Mouse (Mus musculus) cerebellum, adult 8-10 months (tissue): ENCODE measurements around the gene Yjefn3.

Source experiments
- DNase-seq: peaks from one replicate; pipeline ENCODE4 v3.0.0; 2022

Yjefn3 gene

GRCm38 (mm10) chr8:69906260-69906659, 3.7 kb upstream of the Yjefn3 start:
- no peak for DNase-seq

DNA sequence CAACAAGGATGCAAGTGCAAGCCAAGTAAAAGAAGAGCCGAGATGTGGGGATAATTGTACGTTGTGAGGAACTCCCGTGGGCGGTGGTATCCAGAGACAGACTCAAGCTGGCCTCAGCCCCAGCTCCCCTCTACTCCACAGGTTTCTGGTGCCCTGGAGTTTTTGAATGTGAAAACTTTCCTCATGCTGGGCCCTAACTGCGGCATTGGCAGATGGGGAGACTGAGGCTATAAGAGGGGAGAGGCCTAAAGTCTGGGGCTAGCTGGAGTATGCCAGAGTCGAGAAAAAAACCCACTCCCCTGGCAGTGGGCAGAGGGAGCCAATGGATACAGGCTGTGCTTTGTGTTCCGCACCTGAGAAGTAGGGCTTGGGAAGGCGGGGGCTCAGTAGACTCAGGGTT, 1.6 kb upstream of the Yjefn3 start:
- no peak for DNase-seq

- DNase-seq: peak; percentile 99
Observed at GRCm38 (mm10) chr8:69903063-69903542, 591 bp upstream of the Yjefn3 start.

DNA sequence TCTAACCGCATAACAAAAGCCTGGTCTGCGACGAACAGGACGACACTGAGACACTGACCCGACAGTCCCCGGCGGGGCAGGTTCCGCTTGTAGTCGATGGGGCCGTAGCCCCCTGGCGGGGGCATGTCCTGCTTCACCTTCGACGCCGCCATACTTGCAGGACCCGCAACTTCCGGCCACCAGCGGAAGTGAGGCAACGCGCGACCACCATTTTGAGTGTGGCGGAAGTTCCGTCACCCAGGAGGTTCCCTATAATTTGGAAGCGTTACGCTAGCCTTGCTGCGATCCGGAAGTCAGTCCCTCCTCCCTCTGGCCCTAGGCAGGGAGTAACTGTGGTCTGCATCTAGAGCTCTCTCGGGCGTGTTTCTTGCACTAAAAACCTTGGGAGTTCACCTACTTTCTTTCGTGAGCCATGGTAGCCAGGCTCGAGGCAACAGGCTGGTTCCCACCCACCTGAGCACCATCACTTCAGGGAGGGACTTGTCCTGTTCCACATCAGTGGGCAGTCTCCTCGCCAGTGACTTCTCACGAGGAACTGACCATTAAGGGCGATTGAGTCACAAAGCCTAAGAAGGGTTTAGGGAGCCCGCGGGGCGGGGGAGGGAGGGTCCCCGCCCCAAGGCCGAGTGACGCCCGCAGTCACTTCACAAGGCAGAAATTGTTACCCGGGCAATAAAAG, 889 bp downstream of the Yjefn3 start:
- DNase-seq: peak; percentile 97

GRCm38 (mm10) chr8:69900895-69901451, 1.5 kb downstream of the Yjefn3 start:
- no peak for DNase-seq

- DNase-seq: no peak
Observed at GRCm38 (mm10) chr8:69899876-69900275, 2.6 kb downstream of the Yjefn3 start.

DNA sequence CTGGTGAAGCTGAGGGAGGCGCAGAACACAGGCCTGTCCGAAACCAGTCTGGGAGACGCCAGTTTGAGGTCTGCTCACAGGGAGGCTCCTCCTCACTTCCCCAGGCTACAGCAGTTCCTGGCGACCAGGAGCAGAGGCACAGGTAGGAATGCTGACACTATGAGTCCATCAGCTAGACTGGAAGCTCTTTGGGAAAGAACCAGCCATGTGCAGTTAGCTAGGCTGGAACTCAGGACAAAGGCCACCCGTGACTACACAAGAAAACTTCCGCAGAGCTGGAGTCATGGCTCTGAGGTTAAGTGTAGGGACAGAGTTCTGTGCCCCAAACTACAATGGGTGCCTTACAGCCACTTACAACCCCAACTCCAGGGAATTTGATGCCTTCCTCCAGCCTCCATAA, 4.7 kb downstream of the Yjefn3 start:
- no peak for DNase-seq

GRCm38 (mm10) chr8:69895772-69896451, 6.6 kb downstream of the Yjefn3 start:
- DNase-seq: no peak

GRCm38 (mm10) chr8:69894836-69895332, 7.6 kb downstream of the Yjefn3 start:
- no peak for DNase-seq

DNA sequence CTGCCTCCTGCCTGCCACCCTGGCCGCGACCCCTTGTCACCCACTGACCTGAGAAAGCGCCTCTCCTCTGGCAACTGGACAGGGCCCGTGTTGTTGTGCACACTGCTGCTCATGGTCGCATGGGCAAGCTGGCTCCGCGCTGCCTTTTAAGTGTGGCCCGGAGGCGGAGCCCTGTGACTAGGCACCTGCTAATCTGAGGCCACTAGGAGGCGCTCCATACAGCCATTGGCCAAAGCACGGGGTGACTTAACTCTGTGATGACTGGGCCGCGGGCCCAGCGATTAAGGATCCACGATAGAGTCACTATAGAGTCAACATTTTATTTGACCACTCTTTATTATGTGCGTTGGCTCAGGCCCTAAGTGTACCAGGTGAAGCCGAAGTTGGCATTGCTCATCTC, 8.6 kb downstream of the Yjefn3 start:
- DNase-seq: peak; percentile 42

DNA sequence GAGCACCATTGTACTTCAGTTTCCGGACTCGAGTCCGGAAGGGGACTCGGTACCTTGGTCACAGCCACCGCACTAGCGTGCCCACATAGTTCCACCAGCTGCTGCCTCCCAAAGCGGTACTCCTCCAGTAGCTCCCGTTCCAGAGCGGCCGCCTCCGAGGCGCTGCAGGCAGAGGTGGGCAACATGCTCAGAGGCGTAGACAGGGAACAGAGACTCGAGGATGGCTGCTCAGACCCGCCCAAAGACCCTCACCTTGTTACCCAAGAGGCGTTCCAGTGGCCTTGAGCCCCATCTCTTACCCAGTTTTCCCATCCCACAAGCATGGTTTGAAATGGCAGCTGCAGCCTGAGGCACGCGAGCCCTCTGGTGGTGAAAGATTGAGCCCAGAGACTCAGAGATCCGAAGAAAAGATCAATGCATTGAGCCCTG, 11.7 kb downstream of the Yjefn3 start:
- DNase-seq: peak; percentile 48

- no peak for DNase-seq
Observed at GRCm38 (mm10) chr8:69888902-69889301, 13.6 kb downstream of the Yjefn3 start.

- DNase-seq: no peak
Observed at GRCm38 (mm10) chr8:69888244-69888866, 14.2 kb downstream of the Yjefn3 start.

GRCm38 (mm10) chr8:69887289-69888243, 14.9 kb downstream of the Yjefn3 start, which contains the start of gene Cilp2:
TSS of gene Cilp2 (minus strand) at chr8:69887687.
- DNase-seq: no peak

- no peak for DNase-seq
Observed at GRCm38 (mm10) chr8:69884141-69884540, 18.4 kb downstream of the Yjefn3 start.

DNA sequence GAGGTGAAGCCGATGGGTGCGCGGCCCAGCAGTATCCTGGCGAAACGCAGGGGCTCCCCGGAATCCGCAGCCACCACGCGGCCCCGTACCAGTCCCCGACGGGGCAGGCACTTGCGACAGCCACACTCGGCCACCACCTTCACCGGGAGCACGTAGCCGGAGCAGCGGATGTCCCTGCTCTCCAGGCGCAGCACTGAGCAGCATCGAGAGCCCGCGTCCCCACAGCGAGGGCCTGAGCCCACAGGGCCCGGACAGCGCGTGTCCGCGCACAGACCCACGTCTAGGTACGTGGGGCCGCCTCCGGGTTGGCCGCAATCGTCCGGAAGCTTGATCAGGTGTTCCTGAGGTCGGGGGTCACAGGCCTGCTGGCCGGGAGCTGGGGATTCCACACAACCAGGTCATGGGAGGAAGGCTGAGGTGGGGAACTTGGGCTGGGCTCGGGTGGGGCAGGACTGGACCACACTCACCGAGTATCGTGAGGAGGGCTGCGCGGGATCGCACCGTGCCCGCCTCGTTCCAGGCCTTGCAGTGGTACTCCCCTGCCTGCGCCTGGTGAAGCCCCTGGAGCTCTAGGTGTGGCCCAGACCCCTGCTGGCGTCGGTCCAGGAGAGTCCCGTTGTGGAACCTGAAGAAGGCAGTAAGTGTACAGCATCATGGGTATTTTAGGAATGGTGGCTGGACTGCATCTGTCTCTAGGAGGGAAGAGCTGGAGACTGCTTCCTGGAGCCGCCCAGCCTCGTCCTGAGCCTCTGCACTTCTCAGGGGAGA, 19.5 kb downstream of the Yjefn3 start:
- no peak for DNase-seq

- no peak for DNase-seq
Observed at GRCm38 (mm10) chr8:69882021-69882756, 20.3 kb downstream of the Yjefn3 start.

DNA sequence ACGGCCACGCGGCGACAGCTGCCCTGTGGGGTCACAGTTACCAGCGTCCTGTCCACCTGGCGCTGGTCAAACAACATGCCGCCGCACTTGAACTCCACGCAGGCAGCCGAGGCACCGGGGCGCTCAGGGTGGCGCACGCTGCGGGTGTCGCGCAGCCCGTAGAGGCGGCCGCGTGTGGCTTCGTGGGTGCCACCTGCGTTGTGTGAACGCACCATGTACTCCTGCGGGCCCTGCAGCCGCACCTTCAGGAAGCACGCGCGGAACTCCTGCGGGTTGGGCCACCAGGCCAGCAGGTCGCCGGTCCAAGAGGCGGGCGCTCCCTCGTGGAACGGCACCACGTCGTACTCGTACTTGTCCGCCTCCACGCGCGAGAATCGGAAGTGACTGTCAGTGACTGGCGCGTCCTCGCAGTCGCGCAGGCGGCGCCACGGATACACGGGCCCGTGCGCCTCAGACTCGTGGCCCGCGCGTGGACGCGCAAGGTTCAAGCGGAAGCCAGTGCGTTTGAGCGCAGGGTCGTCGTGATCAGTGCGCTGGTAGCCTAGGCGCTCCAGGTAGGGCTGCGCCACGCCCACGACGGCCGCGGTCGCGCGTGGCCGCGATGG, 21.1 kb downstream of the Yjefn3 start:
- DNase-seq: no peak

DNA sequence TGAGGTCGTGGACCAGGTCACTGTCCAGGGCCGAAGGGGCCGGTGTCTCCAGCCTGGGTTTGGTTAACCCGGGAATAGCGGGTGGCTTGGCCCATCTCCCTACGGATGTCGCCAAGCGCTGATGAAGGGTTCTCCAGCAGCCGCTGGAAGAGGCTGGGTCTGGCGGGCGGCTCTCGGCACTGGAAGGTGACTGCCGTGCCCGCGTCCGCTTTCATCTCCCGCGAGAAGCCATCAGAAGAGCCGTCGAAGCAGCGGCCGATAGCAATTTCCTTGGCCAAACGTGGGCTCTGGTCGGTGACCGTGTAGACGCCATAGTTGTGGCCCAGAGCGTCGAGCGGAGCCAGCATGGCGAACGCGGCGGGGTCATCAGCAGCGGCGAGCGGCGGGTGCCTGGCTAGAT, 21.7 kb downstream of the Yjefn3 start:
- no peak for DNase-seq

GRCm38 (mm10) chr8:69879678-69880077, 22.8 kb downstream of the Yjefn3 start:
- no peak for DNase-seq
